Mouse (Mus musculus): ENCODE results near the gene Slc12a9. TPM values are rescaled to one million over a fixed set of nuclear protein-coding genes. Genes with fewer than 3 reads are reported as not detected.

Slc12a9 gene
- polyA plus RNA-seq, 1 experiment from 2014 or later, result 9.7 TPM

DNA sequence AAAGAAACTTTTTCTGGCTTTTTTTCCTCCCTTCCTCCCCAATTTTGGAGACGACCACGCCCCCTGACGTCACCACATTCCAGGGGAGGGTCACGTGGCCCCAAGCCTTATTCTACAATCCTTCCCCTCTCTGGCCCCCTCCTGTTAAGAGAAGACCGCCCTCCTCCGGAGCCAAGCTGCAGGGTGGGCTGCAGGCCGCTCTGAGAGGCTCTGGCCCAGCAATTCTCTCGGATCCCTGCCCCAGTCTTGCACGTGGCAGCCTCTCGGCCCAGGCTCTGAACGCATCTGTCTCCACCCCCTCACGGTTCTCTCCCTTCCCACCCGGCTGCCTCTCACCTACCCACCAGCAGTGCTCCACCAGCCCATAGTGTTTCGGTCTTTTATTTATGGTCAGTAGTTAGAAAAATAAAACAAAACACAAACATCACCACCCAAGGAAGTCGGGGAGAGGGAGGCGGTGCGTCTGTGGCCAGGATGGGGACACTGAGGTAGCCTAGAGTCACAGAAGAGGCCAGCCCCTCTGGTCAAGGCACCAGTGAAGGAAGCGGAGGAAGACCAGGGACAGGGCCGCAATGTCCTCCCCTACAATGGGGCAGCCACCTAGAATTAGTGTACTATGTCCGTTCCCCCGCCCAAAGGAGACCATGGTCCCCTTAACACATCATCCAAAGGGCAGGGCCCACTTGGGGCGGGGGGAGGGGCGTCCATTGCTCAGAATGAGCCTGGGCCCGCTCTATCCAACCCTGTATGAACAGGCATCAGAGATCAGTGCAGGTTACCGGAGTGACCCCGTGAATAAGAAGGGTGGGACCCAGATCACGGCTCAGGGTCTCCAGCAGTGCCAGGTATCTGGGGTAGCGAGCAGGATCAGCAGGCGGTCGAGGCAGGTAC is 19.0 kb downstream of the Slc12a9 start, which contains the start of gene Trip6:
Trip6 (minus strand) TSS at position 212 of the 891 bp plus-strand sequence.
- Histone ChIP-seq H3K36me3 (ENCODE audit: insufficient read depth) (peaks cover 36% of the 10 kb centered on the region), H3K9ac (peak within 1 kb of the TSS; percentile 95), H3K4me2 (peak within 1 kb of the TSS; percentile 93), H3K4me3 (ENCODE audit: low read depth, low read length) (peak within 1 kb of the TSS; percentile 83), H3K4me1 (ENCODE audit: insufficient read depth) (peaks cover 24% of the 10 kb centered on the region), H3K9me3 (ENCODE audit: low read depth, low read length) (no peaks in the 10 kb centered on the region), H3K27me3 (ENCODE audit: insufficient read depth, low read length) (no peaks in the 10 kb centered on the region), H3K27ac (ENCODE audit: low read depth) (peak within 1 kb of the TSS; percentile 98)
- 13% methylated on average over 30 of the region's 30 CpGs for WGBS
- DNase-seq (peak; percentile 100), ATAC-seq (ENCODE audit: insufficient read depth) (peak; percentile 96)
- TF ChIP-seq CTCF (IDR thresholded peaks at IDR 0.05; ENCODE audit: low read depth), result peak; percentile 49; the same call in 1 of the 2 replicates

DNA sequence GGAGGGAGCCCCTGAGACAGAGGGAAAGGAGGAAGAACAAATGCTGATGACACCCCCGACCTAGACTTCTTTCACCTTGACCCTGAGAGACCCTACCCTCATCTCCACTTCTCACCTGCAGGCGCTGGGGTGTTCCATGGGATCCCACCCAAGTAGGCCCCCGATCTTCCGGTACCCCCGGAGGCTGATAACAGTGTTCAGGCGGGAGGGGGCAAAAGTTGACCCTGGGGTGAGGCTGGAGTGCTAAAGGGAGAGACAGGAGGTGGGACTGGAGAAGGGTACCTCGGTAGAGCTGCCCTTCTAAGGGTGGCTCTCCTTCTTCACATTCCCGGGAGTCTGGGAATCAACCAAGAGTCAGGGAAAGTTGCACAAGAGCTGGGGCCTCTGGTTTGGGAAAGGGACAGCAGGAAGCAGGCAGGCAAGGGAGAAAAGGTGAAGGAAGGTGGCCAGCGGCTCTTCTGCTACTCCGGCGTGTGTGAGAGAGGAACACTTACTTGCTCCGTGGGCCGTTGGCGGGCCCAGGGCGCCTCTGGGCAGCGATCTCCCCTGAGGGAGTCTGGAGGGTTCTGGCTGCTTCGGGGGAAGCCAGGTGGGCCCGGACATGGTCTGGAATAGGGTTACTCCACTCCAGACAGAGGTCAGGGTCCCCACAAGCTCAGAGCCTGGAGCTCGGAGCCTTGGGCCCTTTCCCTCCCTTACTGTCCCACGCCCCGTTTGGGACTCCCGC is 19.8 kb downstream of the Slc12a9 start:
- Histone ChIP-seq H3K4me3 (ENCODE audit: low read depth, low read length) (peak overlapping the region; percentile 83), H3K36me3 (ENCODE audit: insufficient read depth) (peaks cover 42% of the 10 kb centered on the region), H3K4me2 (peak overlapping the region; percentile 93), H3K27ac (ENCODE audit: low read depth) (peak overlapping the region; percentile 98), H3K9ac (peak overlapping the region; percentile 95), H3K9me3 (ENCODE audit: low read depth, low read length) (no peaks in the 10 kb centered on the region), H3K4me1 (ENCODE audit: insufficient read depth) (peaks cover 24% of the 10 kb centered on the region), H3K27me3 (ENCODE audit: insufficient read depth, low read length) (no peaks in the 10 kb centered on the region)
- ATAC-seq (ENCODE audit: insufficient read depth) (peak; percentile 72), DNase-seq (peak; percentile 46)
- TF ChIP-seq CTCF (IDR thresholded peaks at IDR 0.05; ENCODE audit: low read depth), result 0 out of 2 replicates have a peak, but pooled peaks have one; percentile 2
- WGBS, result under 1% methylated on average over 22 of the region's 22 CpGs

DNA sequence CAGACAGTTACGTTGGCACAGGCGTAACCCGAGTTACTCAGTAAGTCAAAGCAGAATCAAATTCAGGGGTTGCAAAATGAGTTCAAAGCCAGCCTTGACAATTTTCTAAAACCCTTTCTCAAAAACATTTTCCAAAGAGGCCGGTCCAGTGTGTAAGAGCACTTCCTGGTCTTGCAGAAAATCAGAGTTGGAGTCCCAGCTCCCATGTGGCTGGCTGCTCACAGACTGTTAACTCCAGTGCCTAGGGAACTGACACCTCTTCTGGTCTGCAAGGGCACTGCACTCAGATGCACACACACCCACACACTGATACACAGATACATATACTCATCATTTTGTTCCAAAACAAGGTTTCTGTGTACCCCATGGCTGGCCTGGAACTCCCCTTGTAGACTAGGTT is 25.0 kb downstream of the Slc12a9 start:
- WGBS, result 94% methylated on average over 4 of the region's 4 CpGs
- peak overlapping the region; percentile 95 for H3K27ac ChIP-seq (ENCODE audit: low read depth)
- peak overlapping the region; percentile 81 for H3K4me2 ChIP-seq
- H3K36me3 ChIP-seq (ENCODE audit: insufficient read depth), result peaks cover 65% of the 10 kb centered on the region
- no peaks in the 10 kb centered on the region for H3K9me3 ChIP-seq (ENCODE audit: low read depth, low read length)
- peak overlapping the region; percentile 97; the same call in 1 of the 2 replicates for H3K9ac ChIP-seq
- H3K4me3 ChIP-seq (ENCODE audit: low read depth, low read length), result peak overlapping the region; percentile 94
- peak; percentile 19; the same call in 1 of the 2 replicates for TF ChIP-seq CTCF (IDR thresholded peaks at IDR 0.05; ENCODE audit: low read depth)
- ATAC-seq (ENCODE audit: insufficient read depth) (no peak), DNase-seq (peak; percentile 15)
- peaks cover 28% of the 10 kb centered on the region for H3K4me1 ChIP-seq (ENCODE audit: insufficient read depth)
- no peaks in the 10 kb centered on the region for H3K27me3 ChIP-seq (ENCODE audit: insufficient read depth, low read length)

DNA sequence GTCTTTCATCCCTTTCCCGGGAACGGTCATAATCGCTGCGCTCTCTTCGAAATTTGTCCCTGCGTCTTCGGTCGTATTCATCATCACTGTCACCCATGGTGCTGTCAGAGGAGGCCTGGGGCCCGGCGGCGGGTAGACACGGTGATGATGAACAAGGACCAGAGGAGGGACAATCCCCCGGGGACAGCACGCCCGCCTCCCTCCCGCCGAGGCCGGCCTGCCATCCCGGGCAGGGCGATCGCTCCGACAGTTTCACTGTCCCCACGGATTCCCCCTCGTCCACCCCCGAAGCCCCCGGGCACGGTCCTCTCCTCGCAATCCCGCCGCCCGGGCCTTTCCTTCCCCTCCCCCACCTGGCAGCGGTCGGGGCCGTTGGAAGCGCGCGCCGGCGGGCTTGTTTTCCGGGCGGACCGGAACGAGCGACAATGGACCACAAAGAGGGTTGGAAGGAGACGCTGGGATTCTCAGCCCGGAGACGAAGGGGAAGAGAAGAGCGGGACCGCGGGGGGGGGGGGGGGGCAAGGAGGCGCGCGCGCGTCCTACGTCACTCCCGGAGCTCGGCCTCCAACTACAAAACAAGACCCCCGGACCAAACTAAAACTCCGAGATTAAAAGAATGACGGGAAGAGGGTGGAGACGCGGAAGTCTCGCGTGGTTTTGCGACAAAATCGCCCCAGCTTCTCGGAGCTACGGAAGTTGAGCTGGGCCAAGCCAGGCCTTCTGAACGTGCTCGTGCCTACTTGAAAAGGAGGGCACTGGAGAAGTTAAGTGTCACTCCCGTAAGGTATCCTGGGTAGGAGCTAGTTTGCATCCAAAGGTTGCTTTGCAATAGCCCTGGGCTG is 26.1 kb downstream of the Slc12a9 start, which contains the start of gene Srrt:
Srrt (minus strand) TSS at position 604 of the 842 bp plus-strand sequence.
- H3K36me3 ChIP-seq (ENCODE audit: insufficient read depth), result peaks cover 74% of the 10 kb centered on the region
- under 1% methylated on average over 70 of the region's 72 CpGs for WGBS

DNA sequence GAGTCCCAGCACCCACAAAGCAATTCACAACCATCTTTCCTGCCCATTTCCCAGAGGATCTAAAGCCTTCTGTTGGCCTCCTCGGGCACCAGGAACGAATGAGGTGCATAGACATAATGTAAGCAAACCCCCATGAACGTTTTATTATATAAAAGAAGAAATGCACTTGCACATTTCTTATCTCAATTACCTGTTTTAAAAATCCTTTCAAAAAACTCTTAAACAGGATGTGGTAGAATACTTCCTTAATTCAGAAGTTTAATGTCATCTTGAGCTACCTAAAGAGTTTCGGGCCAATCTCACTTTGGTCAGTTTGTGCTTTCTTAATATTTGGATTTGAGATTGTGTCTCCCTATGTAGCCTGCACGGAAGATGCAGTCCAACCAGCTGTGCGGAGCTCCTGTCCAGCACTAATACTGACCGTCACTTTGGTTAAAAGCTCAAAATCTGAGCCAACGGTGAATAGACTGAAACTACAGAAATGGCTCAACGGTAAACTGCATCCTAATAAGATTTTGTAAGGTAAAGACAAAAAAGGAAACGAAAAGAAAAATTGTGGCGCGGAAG is 26.9 kb downstream of the Slc12a9 start:
- peak; percentile 33 for DNase-seq
- H3K9me3 ChIP-seq (ENCODE audit: low read depth, low read length), result no peaks in the 10 kb centered on the region
- H3K4me3 ChIP-seq (ENCODE audit: low read depth, low read length), result peak overlapping the region; percentile 94
- H3K4me1 ChIP-seq (ENCODE audit: insufficient read depth), result peaks cover 17% of the 10 kb centered on the region
- no peak for ATAC-seq (ENCODE audit: insufficient read depth)
- peak overlapping the region; percentile 97 for H3K9ac ChIP-seq
- peak overlapping the region; percentile 81 for H3K4me2 ChIP-seq
- no peak for TF ChIP-seq CTCF (IDR thresholded peaks at IDR 0.05; ENCODE audit: low read depth)
- H3K27me3 ChIP-seq (ENCODE audit: insufficient read depth, low read length), result no peaks in the 10 kb centered on the region
- peak overlapping the region; percentile 95 for H3K27ac ChIP-seq (ENCODE audit: low read depth)
- 6% methylated on average over 12 of the region's 12 CpGs for WGBS
- H3K36me3 ChIP-seq (ENCODE audit: insufficient read depth), result peaks cover 74% of the 10 kb centered on the region

More for the DNA sequence above, 26.1 kb downstream of the Slc12a9 start, which contains the start of gene Srrt:
- Histone ChIP-seq H3K4me2 (peak within 1 kb of the TSS; percentile 81), H3K4me3 (ENCODE audit: low read depth, low read length) (peak within 1 kb of the TSS; percentile 94), H3K27ac (ENCODE audit: low read depth) (peak within 1 kb of the TSS; percentile 95), H3K27me3 (ENCODE audit: insufficient read depth, low read length) (no peaks in the 10 kb centered on the region), H3K4me1 (ENCODE audit: insufficient read depth) (peaks cover 22% of the 10 kb centered on the region), H3K9me3 (ENCODE audit: low read depth, low read length) (no peaks in the 10 kb centered on the region), H3K9ac (peak within 1 kb of the TSS; percentile 97)
- ATAC-seq (ENCODE audit: insufficient read depth), result peak; percentile 89
- peak; percentile 99 for DNase-seq
- no peak for TF ChIP-seq CTCF (IDR thresholded peaks at IDR 0.05; ENCODE audit: low read depth)

DNA sequence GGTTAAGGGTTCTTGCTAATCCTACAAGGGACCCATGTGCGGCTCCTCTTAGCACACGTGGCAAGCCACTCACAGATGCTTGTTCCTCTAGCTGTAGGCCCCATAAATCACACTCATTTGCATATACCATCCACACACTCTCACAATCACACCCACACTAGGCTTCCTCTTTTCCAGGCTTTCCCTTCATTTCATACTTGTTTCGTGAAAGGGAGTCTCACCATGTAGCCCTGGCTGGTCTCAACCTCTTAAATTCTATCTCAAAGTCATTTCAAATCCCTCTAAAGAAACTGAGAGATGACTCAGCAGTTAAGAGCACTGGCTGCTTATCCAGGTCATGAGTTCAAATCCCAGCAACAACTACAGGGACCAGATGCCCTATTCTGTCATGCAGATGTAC is 27.6 kb downstream of the Slc12a9 start:
- Histone ChIP-seq H3K4me3 (ENCODE audit: low read depth, low read length) (peak overlapping the region; percentile 94), H3K9me3 (ENCODE audit: low read depth, low read length) (no peaks in the 10 kb centered on the region), H3K27me3 (ENCODE audit: insufficient read depth, low read length) (no peaks in the 10 kb centered on the region), H3K36me3 (ENCODE audit: insufficient read depth) (peaks cover 74% of the 10 kb centered on the region), H3K4me1 (ENCODE audit: insufficient read depth) (peaks cover 17% of the 10 kb centered on the region), H3K27ac (ENCODE audit: low read depth) (no peak overlapping the region), H3K9ac (peak overlapping the region; percentile 97), H3K4me2 (peak overlapping the region; percentile 81)
- no peak for TF ChIP-seq CTCF (IDR thresholded peaks at IDR 0.05; ENCODE audit: low read depth)
- DNase-seq (no peak), ATAC-seq (ENCODE audit: insufficient read depth) (no peak)
- WGBS, result 51% methylated on average over 3 of the region's 3 CpGs
